Mouse (Mus musculus) MEL-GATA-1-ER (cell line): ENCODE results near the gene Lrba.
A peak's percentile ranks its signal among the peaks of the same experiment; 100 is the strongest.

ENCODE experiments used
- DNase-seq: peaks from one replicate; pipeline ENCODE4 v3.0.0-alpha.2; 2012; ENCODE audit warnings: low read depth; ENCODE audit errors: extremely low read depth

Gene Lrba

DNA sequence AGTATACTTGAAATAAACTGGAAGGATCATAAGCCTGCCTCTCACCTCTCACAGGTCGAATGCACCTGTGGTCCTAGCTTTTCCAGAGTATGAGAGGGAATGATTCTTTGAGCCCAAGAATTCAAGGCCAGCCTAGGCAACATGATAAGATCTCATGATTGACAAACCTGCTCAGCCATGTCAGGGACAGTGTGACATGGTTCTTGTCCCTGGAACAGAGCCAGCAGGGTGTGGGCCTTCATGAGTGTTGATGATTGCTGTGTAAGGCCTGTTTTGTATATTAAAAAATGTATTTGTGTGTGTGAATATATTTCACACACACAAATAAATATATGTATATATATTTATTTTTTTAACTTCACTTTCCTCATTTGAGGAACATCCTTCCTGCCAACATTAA is 29.3 kb downstream of the Lrba start:
- no peak for DNase-seq

DNA sequence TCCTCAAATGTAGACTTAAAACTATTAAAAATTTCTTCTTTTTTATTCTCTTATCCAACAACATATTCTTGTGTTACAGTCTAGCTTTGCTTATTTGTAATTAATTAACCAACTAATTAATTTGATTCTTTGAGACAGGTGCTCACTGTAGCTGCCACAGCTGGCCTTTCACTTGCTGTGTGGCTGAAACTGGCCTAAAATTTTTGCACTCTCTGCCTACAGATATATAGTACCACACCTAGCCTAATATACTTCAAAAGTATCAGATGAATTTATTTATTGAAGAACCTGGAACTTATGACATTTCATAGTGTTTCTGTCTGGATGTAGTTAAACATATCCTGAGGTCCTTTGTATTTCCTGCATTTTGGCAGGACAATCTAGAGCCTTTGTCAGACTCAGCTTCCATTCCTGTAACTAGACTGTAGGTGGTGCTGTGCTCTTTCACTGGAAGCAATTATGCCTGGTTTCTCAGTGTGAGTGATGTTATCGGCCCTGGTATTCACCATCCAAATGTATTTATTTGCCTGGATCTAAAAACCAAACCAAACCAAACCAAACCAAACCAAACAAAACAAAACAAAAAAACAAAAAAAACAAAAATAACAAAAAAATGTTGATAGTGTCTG is 43.7 kb downstream of the Lrba start:
- peak; percentile 49 for DNase-seq

DNA sequence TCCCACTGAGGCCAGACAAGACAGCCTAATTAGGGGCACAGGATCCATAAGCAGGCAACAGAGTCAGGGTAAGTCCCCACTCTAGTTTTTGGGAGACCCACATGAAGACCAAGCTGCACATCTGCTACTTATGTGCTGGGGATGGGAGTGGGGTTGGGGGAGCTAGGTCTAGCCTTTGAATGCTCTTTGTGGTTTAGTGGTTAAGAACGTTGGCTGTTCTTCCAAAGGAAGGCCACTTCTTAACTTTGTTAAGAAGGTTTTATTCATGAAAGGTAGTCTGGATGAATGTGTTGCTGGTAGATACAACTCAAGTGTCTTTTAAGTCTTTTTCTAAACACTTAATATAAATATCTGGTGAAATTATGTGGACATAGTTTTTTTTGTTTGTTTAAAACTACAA is 51.2 kb downstream of the Lrba start:
- peak; percentile 11 for DNase-seq

DNA sequence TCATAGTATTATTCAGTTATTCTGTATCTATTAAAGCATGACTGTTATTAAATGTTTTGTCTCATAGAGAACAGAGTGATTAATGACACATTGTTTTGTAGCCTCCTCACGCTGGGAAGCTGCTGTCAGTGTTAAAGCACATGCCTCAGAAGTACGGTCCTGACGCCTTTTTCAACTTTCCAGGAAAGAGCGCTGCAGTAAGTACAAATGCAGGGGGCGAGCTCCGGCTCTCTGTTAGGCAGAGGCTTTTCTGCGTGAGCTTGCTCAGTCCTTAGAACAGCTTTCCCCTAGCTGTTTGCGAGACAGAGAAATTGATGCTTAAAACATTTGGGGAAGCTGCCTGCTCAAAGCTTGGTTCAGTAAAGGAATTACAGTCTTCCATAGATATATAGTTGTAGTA is 66.8 kb downstream of the Lrba start:
- no peak for DNase-seq

DNA sequence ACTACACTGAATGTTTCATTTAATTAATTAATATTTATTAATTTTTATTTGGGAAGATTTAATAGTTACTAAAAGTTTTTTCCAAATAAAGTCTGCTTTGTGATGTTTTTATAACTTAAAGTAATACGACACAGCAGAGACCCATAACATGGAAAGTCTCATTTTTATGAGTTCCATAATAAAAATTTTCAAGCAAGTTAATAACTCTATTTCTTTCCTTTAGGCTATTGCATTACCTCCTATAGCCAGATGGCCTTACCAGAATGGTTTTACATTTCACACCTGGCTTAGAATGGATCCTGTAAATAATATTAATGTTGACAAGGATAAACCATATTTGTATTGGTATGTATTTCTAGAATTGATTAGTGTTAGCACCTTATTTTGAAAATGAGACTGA is 70.4 kb downstream of the Lrba start:
- no peak for DNase-seq

DNA sequence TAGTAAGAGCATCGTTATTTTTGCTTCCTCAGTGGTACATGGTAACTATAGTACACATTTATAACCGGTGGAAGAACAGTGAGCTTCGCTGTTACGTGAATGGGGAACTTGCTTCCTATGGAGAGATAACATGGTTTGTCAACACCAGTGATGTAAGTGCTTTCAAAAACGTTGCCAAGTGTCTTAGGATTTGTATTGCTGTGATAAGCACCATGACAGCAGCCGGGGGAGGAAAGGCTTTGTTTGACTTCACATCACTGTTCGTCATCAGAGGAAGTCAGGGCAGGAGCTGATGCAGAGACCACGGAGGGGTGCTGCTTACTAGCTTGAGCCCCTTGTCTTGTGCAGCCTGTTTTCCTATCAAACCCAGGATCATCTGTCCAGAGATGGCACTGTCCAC is 71.7 kb downstream of the Lrba start:
- DNase-seq, result peak; percentile 93

DNA sequence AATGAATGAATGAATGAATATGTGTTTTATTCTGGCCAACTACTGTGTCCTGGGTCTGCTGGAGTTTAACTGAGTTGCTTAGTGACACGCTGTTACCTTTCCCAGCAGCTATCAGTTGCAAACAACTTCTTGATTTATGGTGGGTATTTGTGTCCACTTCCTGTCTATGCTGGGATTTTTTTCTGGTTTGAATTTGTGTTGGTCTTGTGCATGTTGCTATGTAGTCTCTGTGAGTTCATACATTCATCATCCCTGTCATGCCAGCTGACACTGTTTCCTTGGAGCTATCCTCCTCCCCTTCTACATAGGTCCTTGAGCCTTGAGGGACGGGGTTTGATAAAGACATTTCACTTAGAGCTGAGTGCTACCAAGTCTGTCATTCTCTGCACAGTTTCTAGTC is 84.4 kb downstream of the Lrba start:
- no peak for DNase-seq

DNA sequence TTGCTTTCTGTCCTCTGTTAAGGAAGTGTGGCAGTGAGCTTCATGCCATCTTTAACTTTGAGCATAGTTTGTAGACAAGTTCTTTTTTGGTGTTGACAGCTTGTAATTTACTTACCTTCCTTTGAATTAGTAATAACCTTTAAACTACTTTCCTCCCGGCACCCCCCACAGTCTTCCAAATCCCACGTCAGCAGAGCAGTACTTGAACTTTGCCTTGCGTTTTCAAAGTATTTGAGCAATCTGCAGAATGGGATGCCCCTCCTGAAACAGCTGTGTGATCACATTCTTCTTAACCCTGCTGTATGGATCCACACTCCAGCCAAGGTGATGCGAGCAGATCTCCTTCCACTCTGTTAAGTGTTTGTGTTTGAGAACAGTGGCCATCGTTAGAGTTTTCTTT is 85.7 kb downstream of the Lrba start:
- DNase-seq, result no peak

DNA sequence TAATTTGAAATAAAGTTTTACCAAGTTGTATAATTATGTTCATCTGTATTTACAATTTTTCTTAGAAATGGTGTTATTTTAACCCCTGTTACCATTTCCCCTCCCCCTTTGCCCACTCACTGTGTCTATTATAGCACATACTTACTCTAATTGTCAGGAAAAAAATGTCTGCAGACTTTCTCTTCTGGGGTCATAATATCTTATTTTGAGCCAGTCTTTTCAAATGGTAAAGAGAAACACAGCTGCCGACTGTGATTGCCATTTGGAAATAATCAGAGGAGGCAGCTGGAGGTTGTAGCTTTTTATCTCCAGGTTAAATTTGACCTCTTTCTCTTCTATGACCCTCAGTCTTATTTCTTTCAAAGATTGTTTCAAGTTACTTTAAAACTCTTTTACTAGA is 86.9 kb downstream of the Lrba start:
- DNase-seq, result no peak

DNA sequence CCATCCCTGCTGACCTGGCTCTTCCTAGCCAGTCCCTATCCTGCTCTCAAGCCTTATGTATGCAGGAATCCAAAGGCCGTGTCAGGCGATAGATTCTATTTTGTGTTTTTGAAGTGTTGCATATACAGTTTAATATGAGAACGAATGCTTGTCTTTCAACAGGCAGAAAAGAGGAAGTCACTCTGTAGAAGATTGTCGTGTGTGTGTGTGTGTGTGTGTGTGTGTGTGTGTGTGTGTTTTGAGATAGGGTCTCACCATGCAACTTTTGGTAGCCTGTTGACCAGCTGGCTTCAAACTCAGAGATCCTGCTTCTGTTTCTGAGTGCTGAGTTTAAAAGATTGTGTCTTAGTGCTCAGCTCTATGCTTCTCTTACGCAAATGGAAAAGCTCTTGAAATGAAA is 93.2 kb downstream of the Lrba start:
- DNase-seq, result peak; percentile 59

DNA sequence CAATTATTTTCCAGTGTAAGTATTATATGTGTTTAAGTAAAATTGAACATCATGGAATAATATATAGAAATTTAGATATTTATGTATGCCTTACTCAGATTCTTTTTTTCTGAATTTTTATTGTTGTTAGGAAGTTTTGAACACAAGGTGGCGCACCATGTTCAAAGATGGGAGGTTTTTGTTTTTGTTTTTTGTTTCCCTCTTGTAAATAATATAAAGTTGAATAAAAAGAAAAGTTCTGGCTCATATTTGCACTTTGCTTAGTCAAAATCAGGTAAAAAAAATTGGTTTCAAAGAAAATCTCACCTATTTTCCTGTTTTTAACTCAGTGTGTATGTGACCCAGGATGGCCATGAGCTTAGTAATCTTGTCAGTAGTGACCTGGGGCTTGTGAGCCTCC is 104.1 kb downstream of the Lrba start:
- DNase-seq, result no peak

DNA sequence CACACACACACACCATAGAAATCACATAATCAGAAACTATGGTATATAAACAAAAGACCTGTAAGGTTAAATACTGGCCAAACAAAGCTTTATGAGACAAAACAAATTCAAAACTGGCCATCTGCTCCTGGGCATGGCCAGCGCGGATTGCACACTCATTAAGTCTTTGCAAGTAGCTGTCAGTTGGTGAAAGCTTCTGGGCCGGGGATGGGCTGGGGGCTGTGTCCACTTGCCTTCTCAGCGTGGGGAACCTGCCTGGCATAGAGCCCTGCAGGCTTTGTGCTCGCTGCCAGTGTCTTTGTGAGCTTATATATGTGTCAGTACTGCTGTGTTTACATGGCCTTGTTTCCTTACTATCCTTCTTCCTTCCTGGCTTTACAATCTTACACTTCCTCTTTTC is 118.8 kb downstream of the Lrba start:
- DNase-seq, result no peak

DNA sequence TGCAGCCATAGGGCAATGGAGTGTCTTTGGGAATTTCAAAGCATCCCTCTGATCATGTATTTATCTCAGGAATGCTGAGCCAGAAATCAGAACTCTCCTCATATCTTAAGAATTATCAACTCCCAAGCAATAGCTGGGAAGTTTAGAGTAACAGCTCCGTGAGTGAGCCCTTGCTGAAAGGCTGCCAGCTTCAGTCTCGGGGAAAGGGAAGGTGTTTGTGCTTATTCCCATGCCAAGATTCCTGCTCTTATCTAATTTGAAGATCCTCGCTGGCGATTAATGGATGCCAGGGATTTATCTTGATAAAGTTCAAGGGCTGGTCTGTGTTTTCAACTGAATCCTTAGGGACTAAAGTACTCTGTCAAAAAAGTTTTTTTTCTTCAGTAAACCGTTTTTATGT is 138.0 kb downstream of the Lrba start:
- DNase-seq, result no peak

DNA sequence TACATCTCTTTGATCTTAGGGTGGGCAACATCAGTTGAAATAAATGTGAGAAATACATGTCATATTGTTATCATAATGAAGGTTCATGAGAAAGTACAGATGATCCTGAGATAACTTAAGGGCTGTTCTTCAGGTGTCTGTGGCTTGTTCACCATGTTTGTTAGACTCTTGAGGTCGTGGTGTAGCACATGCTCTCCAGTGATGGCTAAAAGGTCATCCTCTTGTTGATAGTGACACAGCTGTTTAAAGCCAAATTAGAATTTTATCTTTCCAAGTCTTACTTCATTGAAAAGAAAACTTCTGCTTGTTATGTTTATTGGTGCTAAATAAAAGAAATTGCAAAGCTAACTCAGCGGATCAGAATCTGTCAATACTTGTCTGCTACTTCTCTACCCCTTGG is 147.0 kb downstream of the Lrba start:
- DNase-seq, result no peak

DNA sequence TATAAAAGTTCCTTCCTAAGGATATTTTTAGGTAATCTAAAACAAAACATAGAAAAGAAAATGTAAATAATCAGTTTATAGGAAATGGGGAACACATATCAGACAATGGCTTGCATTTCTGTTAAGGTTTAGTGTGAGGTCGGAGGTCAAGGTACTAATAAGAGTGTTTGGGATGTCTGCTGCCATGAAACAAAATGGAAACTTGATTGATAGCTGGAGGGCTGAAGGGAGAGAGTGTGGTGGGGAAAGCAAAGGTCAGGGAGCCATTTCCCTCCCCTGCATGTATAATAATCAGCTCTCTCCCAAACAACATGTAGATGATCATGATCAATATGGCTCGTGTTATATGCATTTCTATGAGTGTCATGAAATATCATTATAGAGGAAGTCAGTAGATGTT is 150.8 kb downstream of the Lrba start:
- no peak for DNase-seq

DNA sequence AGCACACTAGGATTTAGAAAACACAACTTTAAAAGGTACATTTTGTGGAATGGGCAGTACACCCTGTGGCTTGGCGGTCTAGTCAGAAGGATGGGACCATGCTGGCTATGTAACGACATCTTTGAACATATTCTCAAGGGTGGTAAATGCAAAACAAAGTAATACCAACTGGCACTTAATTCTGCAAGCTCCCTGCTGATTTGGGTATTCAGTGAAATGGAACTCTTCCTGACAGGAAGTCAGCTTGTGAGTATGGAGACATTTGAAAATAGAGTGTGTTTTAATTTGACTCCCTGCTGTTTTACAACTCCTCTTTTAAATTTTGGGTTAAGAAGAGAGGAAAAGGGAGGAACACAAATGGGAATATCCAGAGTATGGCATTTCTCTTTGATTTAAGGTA is 158.1 kb downstream of the Lrba start:
- no peak for DNase-seq

DNA sequence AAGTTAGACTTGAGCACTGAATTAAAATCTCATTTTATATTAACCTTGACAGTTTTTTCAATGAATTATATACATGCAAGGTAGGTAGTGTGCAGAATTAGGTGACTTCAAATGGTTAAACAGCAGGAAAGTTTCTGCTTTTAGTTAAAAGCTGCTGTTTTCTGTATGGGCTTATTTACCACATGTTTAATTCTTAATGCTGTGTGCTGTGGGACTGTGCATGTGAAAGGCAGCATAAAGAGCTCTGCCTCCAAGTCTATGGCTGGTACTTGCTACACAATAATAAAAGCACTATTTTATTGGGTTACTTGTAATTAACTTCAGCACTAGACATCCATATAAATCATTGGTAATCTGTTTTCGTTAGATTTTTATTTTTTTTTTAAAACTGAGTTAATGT is 160.6 kb downstream of the Lrba start:
- DNase-seq, result no peak

DNA sequence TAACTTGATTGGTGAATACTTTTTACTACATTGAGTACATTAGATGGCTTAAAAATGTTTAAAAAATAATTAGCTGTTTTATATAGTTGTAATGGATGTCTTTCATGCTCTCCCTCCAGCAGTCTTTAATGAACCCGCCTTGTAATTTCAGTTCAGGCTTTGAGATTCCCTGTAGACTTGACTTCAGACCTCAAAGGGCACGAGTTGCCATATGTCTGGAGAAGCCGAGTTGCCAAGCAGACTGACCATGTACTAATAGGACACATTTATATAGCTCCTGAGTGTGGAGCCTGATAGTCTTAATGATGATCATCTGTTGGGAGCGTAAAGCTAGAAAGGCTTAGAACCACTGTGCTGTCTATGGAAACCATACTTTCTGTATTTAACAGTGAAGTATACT is 161.8 kb downstream of the Lrba start:
- DNase-seq, result no peak

DNA sequence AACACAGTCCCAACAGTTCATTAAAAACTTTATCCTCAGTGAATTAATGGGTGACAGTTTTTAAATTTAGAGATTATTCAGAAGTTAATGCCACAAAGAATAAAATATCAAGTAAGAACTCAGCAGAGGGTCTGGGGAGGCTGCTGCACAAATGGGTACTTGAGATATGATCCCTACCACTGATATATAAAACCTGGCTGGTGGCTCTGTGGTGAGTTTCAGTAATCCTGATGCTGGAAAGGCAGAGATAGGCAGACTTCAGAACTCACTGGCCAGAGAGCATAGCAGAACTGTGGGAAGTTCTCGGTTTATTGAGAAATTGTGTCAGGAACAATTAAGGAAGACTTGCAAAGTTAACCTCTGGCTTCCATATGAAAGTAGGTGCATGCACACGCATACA is 199.3 kb downstream of the Lrba start:
- peak; percentile 9 for DNase-seq

DNA sequence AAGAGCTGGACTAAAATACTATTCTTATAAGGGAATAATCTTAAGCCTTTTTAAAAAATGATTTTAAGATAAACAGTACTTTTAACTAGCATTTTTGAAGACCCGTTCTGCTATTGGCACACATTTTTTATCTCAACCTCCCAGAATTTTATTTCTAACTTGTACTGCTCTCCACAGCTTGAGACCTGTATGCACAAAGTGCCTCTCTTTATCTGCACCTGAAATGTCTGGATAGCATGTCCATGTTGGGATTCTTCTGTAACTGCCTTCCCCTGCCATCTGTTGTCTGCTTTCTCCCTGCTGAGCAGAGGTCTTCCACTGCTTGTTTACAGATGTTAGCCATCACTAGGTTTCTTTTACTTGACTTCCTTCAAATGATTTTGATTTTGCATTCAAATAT is 202.3 kb downstream of the Lrba start:
- no peak for DNase-seq

DNA sequence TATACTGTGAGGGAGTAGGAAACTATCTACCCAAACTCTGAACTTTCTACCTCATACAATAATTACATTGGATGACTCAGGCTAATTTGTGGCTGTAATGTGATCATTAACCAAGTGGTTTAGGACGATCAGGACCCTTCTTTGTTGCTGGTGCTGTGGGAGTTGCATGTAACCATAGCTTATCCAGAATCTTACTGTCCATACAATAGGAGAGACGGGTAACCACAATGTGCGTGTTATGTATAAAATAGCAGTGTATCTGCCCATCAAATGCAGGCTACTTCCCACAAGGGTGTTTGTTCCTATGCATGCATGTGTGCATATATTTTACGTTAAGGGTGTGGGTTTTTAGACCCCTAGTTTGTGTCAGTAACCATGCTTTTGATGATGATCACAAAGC is 219.0 kb downstream of the Lrba start:
- DNase-seq, result no peak

DNA sequence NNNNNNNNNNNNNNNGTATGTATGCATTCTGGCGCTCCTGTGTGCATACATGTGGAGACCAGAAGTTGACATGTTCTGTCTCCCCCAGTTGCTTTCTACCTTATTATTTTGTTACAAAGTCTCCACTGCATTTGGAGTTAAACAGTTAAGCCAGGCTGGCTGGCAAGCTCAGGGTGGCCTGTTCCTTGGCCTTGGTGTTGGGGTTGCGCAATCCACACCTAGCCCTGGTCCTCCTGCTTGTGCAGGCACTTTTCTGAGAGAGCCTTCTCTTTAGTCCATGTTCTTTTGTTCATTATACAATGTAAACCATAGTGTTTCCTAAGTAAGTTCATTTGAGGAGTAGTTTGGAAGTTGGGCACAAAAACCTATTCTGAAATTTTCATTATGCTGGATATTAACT is 226.7 kb downstream of the Lrba start:
- DNase-seq, result no peak

DNA sequence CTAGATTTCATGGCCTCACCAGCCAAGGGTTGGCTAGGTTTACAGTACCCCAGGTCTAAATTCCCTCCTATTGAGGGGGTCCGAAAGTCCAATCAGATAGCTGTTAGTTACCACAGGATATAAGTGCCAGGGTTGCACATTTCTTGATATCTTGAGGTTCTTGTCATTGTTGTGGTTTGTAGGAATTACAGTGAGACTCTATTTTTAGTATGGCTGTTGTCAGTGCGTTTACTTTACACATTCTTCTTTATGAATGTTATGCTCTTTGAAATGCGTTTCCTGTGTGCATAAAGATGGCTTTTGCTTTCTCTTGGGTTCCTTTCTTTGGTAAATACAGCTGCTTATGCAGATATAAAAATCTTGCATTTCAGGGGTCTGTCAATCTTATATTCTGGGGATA is 237.1 kb downstream of the Lrba start:
- DNase-seq, result no peak

DNA sequence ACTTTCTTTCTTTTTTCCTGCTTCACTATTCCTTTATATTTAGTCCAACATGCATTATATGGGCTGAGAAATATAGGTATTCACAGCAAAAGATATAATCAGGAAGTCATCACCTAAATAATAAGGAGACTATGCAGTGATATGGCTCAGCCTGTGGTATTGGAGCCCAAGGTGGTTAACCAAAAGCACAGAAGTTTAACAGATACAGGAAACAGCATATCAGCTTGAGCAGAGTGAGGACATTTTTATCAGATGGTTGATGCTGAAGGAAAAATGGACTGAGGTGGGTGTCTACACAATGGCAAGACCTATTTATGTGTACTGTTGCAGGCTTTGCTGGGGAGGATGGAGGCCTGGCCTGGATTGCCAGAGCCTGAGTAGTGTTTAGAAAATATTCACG is 265.5 kb downstream of the Lrba start:
- no peak for DNase-seq
